Mouse (Mus musculus) small intestine, adult 10 weeks (tissue): ENCODE data around the gene S100pbp. TPM values are rescaled to one million over a fixed set of nuclear protein-coding genes. Genes with fewer than 3 reads are reported as not detected.

Experiments
- polyA plus RNA-seq: library from polyadenylated mRNA; stranded (reverse); fragments of 350-450 nt; fragmentation: Illumina TruSeq; extraction: RNeasy Lipid Tissue Mini Kit (QIAGEN cat#74804); gene quantifications from one replicate; pipeline ENCODE4 v1.2.3, GENCODE M21; 2014; ENCODE audit warnings: low replicate concordance

Gene S100pbp
- 28.5 TPM for polyA plus RNA-seq

DNA sequence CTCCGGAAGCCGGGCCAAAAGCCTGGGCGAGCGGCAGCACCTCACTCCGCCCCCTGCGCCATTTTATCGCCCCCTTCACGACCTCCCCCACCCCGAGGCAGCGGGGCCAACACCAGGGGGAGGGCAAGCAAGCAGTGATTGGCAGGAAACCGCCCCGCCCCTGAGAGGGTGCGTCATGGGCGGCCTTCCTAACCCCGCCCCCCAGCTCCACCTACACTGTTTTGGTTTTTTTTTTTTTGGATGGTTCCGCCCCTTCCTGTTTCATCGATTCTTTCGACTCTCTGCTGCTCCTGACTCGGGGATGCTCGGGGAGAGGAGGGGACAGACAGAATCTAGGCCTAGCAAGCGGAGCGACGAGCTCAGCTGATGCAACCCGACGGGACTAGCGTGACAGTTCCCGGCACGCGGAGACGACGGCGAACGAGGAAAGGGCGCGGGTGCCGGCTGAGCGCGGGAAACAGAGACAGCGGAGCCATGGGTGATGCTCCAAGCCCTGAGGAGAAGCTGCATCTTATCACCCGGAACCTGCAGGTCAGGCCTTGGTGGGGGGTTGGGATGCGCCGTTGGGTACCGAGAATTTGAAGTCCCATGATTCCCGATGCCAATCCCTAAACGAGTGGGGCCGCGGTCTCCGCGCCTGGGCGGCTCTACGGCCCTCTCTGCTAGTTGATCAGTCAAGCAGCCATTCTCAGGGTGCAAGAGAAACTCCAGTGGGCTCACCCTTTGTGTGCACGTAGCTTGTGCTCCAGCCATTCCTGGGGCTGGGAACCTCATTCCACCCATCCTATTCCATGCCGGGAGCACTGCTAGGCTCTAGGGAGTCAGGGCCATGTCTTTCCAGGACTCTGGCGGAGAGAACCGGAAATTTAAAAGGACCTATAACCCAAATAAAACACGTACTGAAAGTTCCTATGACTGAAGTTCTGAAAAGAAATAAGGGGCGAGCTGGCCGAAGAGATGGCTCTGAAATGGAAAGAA lies at the start of gene S100pbp, which contains the start of gene Yars:
S100pbp (minus strand) TSS at position 186 of the 978 bp plus-strand sequence.
Yars (plus strand) TSS at position 219 of the 978 bp plus-strand sequence.

DNA sequence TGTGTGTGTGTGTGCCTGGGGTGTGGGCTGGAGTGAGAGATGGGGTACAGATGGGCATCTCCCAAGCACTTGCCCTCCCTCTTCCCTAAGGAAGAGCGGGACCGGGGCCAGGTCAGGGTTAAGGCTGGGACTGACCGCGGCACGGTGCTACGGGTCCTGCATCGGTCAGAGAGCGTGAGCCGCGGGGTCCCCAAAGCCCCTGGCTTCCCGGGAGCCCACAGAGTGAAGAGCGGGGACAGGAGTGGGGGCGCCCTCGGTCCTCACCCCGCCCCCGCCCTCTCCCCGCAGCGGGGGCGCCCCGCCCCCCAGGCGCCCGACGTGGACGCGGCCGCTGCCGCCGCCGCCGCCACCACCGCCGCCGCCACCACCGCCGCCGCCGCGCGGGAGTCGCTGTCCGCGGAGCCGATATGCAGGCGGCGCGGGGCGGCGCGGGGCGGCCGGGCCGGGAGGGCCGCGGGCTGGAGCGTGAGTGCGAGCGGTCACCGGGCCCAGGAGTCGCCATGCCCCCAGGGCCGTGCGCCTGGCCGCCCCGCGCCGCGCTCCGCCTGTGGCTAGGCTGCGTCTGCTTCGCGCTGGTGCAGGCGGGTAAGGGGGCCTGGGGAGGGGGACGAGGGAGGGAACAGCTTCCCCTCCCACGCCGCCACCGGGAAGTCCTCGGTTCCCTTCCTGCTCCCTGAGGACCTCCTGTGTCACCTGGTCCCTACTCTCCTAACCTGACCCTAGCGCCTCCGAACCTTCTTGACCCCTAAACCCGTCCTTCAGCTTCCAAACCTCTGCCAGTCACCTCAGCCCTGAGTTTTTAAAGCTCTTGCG lies 52.7 kb downstream of the S100pbp start, which contains the start of gene Fndc5:
Fndc5 (plus strand) TSS at position 421 of the 813 bp plus-strand sequence.

DNA sequence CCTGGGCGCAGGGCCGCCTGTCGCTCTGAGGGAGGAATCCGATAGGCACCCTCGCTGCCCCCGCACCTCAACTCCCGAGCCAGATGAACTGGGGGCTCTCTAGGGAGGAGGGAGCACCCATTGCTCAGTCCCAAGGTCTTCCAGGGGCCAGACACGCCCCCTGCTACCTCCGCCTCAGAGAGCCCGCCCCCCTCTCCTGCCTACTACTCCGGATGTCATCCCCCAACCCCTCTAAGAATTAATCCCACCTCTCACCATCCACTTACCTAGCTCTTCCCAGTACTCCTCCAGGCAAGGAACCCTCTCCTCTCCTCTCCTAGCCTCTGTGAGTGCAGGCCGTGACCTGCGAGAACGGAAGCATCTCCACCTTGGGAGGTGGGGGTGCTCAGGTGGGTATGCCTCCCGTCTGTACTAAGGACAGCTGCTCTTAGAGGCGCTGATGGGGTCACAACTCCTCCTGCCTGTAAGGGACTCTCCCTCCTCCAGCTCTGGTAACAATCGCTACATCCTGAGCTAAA lies 67.9 kb downstream of the S100pbp start, which contains the start of gene Hpca:
Hpca (minus strand) TSS at position 468 of the 518 bp plus-strand sequence.

DNA sequence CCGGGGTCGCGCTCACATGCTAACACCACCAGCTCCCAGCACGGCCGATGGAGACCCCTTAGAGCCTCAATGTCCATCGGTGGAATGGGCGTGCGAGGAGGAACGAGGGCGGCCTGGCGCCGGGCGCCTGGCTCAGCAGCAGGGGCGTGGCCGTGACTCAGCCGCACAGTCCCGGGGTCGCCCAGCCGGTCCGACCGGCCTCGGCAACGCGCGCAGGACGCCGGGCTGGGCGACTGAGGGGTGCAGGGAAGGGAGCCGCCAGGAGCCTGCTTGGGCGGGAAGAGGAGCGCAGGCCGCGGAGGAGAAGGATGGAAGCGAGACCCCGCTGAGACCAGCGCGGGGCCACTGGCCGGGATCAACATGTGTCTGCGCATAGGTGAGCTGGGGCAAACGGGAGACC lies 84.2 kb downstream of the S100pbp start, which contains the start of gene Tmem54:
Tmem54 (plus strand) TSS at position 193 of the 400 bp plus-strand sequence.

Other genes starting within 250 kb of the S100pbp start
- gene Azin2, start 227.3 kb downstream of the S100pbp start, polyA plus RNA-seq = not detected
- 158 TPM for gene Ak2, start 197.8 kb downstream of the S100pbp start, polyA plus RNA-seq
- gene Rnf19b, start 131.5 kb downstream of the S100pbp start, polyA plus RNA-seq = 16.9 TPM
- 1.3 TPM for gene Tmem54, start 84.2 kb downstream of the S100pbp start, polyA plus RNA-seq
- not detected for gene Hpca, start 67.7 kb downstream of the S100pbp start, polyA plus RNA-seq
- 0.30 TPM for gene Fndc5, start 52.7 kb downstream of the S100pbp start, polyA plus RNA-seq
- 1.4 TPM for gene Yars, start within 50 bp of the S100pbp start, polyA plus RNA-seq
- gene C77080, start 71.7 kb upstream of the S100pbp start, polyA plus RNA-seq = 14.3 TPM
- 0.85 TPM for gene Sync, start 97.9 kb upstream of the S100pbp start, polyA plus RNA-seq
- gene Rbbp4, start 145.6 kb upstream of the S100pbp start, polyA plus RNA-seq = 118 TPM
- 160 TPM for gene Zbtb8os, start 146.0 kb upstream of the S100pbp start, polyA plus RNA-seq
- 1.1 TPM for gene Zbtb8a, start 188.4 kb upstream of the S100pbp start, polyA plus RNA-seq